14 mouse cellular contexts compared by ENCODE assay signal in genomic region chr7:79318110-79318801, GRCm38 (mm10). TPM values are rescaled to one million over a fixed set of nuclear protein-coding genes. Genes with fewer than 3 reads are reported as not detected.
DNase-seq lines count a peak whose midpoint lies in the region; ATAC-seq and TF ChIP-seq lines count a peak whose summit lies in the region.
"Had no signal": no experiment of that assay in that cellular context is flagged by ENCODE, and none has a peak within 500 bp of the region (broad histone marks: within the 10 kb centered on the region; RNA-seq: fewer than 3 reads in every experiment).

No protein-coding gene starts in this region.

- no peaks in the 10 kb centered on the region for H3K27me3 ChIP-seq in kidney, embryonic 14.5 days (ENCODE audit: control insufficient read depth, insufficient read depth, low read length)
- no peaks in the 10 kb centered on the region for H3K27me3 ChIP-seq in stomach, postnatal 0 days (ENCODE audit: control insufficient read depth, insufficient read depth, low read length)

- WGBS in kidney, embryonic 14.5 days, result 59% methylated on average over 13 of the region's 13 CpGs
- 30% methylated on average over 13 of the region's 13 CpGs for WGBS in stomach, postnatal 0 days

- DNase-seq in kidney, postnatal 25 days, result no peak
- DNase-seq in ovary, adult 18-20 months (ENCODE audit: low spot score), result peak; percentile 44
- no peak for DNase-seq in ovary, postnatal 10 days (ENCODE audit: low spot score)
- DNase-seq in forelimb bud, embryonic 11.5 days (ENCODE audit: low read depth, low spot score), result peak; percentile 74
- DNase-seq in stomach, postnatal 0 days (ENCODE audit: low spot score), result no peak
- DNase-seq in spleen, adult 12 weeks (ENCODE audit: low spot score), result no peak
- no peak for DNase-seq in left cerebral cortex, postnatal 25 days (ENCODE audit: low spot score in 2 of 2)
- DNase-seq: gastrocnemius, adult 2 months; heart, postnatal 14 days; layer of hippocampus, adult 9-11 months; liver, postnatal 0 days; thymus, adult 18-20 months had no signal

- no peak overlapping the region for H3K9ac ChIP-seq in kidney, embryonic 14.5 days (ENCODE audit: low read depth, low read length)
- H3K9ac ChIP-seq in stomach, postnatal 0 days (ENCODE audit: low read length), result 0 out of 2 replicates have a peak overlapping the region, but pooled peaks have one; percentile 13
- H3K9ac ChIP-seq: liver, postnatal 0 days had no signal

- TF ChIP-seq EP300 in stomach, postnatal 0 days (optimal IDR thresholded peaks at IDR 0.05), result no peak

- intact Hi-C loops in left cerebral cortex, postnatal 25 days (cut with DNase I), result no loop called here

- no peaks in the 10 kb centered on the region for H3K9me3 ChIP-seq in kidney, embryonic 14.5 days (ENCODE audit: control insufficient read depth, low read length)
- H3K9me3 ChIP-seq in stomach, postnatal 0 days (ENCODE audit: control insufficient read depth, low read length), result no peaks in the 10 kb centered on the region

- H3K27ac ChIP-seq in kidney, embryonic 14.5 days (ENCODE audit: low read depth, low read length), result 0 out of 2 replicates have a peak overlapping the region, but pooled peaks have one; percentile 1
- H3K27ac ChIP-seq in stomach, postnatal 0 days (replicated peaks), result peak overlapping the region; percentile 81
- H3K27ac ChIP-seq: gastrocnemius, adult 2 months had no signal

- no peak for ATAC-seq in kidney, embryonic 14.5 days (ENCODE audit: low FRiP score, low TSS enrichment)
- ATAC-seq in stomach, postnatal 0 days (ENCODE audit: low FRiP score, low TSS enrichment), result peak; percentile 35
- ATAC-seq: activated CD4-positive, CD25-positive, alpha-beta regulatory T cell, adult 4 months; liver, postnatal 0 days had no signal

- no peaks in the 10 kb centered on the region for H3K36me3 ChIP-seq in kidney, embryonic 14.5 days (ENCODE audit: control insufficient read depth, insufficient read depth, low read length)
- H3K36me3 ChIP-seq in stomach, postnatal 0 days (ENCODE audit: control insufficient read depth, insufficient read depth, low read length), result no peaks in the 10 kb centered on the region

- H3K4me1 ChIP-seq in kidney, embryonic 14.5 days (ENCODE audit: control insufficient read depth, insufficient read depth, low read length), result peaks cover 38% of the 10 kb centered on the region
- peaks cover 14% of the 10 kb centered on the region for H3K4me1 ChIP-seq in stomach, postnatal 0 days (replicated peaks; ENCODE audit: control insufficient read depth, insufficient read depth)

- no peak overlapping the region for H3K4me3 ChIP-seq in kidney, embryonic 14.5 days (ENCODE audit: low read length)
- no peak overlapping the region for H3K4me3 ChIP-seq in stomach, postnatal 0 days (ENCODE audit: low read depth, low read length)
- H3K4me3 ChIP-seq: gastrocnemius, adult 2 months had no signal

- no peak for TF ChIP-seq CTCF in stomach, postnatal 0 days (IDR thresholded peaks at IDR 0.05; ENCODE audit: low read depth)

- no peak overlapping the region for H3K4me2 ChIP-seq in kidney, embryonic 14.5 days (replicated peaks; ENCODE audit: low read depth, low read length)
- H3K4me2 ChIP-seq in stomach, postnatal 0 days (replicated peaks; ENCODE audit: low read depth), result no peak overlapping the region

RNA-seq across cellular contexts. Expression of gene Abhd2, which starts 45.3 kb away (rescaled TPM):
- 10.2 and 12.6 TPM in 2 replicates for polyA plus RNA-seq in kidney, embryonic 14.5 days (2014; fragmentation: Nextera tagmentation; extraction: Ambion mirVana)
- polyA plus RNA-seq in stomach, postnatal 0 days (2015; fragmentation: Nextera tagmentation; extraction: Ambion mirVana), result 24.6 and 27.5 TPM in 2 replicates
- 100 to 1,000 TPM; 103 to 120 TPM for total RNA-seq in left cerebral cortex, postnatal 25 days (2021)

Comparison
In these comparisons a context has a peak if more than half of its experiments do, and no peak if none do; other contexts are left out.
1. DNase-seq: peak in ovary, adult 18-20 months (single experiment) and forelimb bud, embryonic 11.5 days (single experiment); none in kidney, postnatal 25 days (0 of 2), ovary, postnatal 10 days (single experiment), stomach, postnatal 0 days (single experiment), spleen, adult 12 weeks (single experiment) and left cerebral cortex, postnatal 25 days (0 of 2).